Mouse (Mus musculus) lung, postnatal 36 days (tissue): ENCODE measurements around the gene Cct5.

Experiments used
- DNase-seq: peaks from one replicate; pipeline ENCODE4 v3.0.0; 2022; ENCODE audit warnings: mixed read lengths

Cct5 gene

DNA sequence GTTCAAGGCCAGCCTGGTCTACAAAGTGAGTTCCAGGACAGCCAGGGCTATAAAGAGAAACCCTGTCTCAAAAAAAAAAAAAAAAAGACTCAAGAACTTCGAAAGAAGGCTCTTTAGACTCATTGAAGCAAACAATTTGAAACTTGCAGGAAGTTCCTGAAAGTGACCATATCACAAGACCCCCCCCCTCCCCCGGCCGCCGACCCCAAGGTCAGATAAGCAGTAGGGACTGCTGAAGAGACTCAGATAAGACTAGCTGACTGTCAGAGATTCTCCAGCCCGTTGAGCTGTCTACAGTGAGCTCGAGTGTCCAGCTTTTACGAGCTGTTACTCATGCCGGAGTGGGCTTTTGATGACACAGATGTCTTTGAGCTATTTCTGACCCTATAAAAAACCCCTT is 38.8 kb downstream of the Cct5 start:
- DNase-seq = no peak

DNA sequence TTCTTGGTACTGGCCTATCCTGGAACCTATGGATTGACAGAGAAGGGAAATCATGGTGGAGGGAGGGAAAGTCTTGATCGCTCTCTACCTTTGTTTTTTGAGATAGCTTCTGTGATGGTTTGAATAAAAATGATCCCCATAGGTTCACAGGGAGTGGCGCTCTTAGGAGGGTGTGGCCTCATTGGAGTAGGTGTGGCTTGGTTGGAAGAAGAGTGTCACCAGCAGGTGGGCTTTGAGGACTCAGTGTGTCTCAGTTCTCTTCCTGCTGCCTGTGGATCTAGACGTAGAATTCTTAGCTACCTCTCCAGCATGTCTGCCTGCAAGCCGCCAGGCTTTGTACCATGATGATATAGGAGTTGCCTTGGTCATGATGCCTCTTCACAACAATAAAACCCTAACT is 39.6 kb downstream of the Cct5 start:
- no peak for DNase-seq

DNA sequence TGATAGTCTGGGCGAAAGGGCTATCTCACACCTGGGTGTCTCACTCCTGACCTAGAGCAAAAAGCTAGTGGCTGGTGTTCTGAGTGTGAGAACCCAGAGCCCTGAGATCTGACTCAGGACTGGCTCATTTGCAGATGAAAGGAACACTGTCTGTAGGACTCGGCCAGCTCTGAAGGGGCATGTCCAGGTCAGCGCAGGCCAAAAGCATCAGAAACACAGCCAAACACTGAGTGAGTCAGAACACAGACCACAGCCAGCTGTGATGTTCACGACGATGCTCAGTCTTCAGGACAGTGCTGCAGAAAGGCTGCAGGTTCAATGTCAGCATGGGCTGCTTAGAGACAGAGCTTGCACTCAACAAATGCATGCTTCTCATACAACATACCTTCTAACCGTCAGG is 40.2 kb downstream of the Cct5 start:
- no peak for DNase-seq

DNA sequence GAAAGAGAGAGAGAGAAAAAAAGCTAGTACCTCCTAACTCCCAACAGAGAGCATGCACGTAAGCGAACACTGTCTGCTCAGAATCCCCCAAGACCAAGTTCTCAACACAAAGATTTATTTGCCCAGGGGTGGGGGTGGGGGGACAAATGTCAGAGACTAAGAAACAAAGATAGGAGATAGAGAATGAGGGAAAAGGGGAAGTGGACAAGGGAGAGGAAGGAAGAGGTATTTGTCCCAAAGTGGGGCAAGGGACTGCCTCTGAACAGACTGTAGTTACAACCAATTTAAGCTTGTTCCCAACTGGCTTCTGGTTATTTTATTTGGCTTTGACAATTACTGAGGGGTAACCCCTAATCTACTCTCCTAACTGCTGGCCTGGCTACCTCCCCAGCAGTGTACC is 46.7 kb downstream of the Cct5 start:
- DNase-seq = no peak

DNA sequence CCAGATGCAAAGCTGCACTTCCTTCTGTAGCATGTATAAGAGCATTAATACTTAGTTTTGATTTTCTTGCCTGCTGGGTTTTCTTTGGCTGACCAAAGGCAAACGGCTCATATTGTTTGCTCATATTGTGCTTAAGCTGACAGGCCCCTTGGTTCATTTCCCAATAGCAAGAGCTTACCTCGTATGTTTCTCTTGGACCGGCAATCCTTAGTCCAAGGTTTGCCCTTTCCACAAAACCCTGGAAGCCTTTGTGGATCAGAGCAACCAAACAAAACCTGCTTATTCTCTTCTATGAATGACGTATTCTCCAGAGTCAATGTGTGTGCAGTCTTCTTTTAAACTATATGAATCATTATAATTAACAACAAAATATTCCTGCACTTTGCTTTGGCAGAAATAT is 51.2 kb downstream of the Cct5 start:
- DNase-seq = no peak

DNA sequence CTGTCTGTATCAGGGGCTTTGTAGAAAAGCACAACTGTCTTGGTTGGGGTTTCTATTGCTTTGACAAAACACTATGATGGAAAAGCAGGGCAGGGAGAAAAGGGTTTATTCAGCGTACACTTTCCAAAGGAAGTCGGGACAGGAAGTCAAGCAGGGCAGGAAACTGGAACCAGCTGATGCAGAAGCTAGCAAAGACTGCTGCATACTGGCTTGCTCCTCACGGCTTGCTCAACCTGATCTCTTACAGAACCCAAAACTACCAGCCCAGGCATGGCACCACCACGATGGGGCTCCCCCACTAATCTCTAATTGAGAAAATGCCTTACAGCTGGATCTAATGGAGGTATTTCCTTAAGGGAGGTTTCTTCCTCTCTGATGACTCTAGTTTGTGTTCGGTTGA is 54.2 kb downstream of the Cct5 start:
- DNase-seq = no peak

DNA sequence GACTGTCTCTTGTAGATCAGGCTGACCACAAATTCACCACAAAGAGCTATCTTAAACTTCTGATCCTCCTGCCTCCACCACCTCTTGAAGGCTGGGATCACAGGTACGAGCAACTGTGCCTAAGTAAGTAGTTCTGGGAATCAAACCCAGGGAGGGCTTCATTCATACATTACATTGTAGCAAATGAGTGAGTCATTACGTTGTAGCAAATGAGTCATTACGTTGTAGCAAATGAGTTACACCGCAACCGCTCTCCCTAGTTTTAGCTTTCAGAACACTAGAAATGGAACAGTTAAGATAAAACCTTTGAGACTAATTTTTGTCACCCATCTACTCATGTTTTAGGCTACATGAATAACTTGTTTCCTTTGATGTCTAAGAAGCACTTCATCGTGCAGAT is 55.3 kb downstream of the Cct5 start:
- no peak for DNase-seq

DNA sequence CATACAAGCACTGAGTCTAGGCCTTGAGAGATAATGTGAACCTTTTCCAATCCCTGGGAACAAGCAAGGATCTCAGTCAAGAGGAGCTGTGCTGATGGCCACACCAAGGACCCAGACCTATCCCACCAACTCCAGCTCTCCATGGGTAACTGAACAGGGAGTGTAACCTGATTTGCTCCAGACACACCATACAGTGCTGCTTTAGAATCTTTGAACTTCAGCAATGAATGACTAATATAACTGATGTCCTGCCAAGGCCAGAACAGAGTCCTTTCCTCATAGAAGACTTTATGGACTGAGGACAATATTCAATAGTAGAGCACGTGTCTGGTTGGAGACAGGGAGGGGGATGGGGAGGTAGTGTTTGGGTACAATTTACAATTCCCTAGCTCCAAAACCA is 56.5 kb downstream of the Cct5 start:
- no peak for DNase-seq

DNA sequence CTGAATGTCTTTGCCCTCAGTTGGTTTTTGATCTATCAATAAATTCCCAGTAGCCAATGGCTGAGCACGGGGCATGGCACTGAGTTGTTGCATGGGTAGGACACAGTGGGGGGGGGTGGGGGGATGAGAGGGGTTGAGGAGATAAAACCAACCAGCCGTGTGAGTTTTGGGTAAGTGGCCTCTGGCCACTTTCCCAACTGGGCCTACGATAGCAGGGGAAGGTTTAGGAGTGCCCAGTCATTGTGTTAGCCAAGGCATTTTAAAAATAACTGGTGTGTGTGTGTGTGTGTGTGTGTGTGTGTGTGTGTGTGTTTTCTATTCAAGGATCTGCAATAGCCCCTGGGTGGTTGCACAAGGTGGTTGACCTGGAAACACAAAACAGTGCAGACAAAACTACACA is 58.4 kb downstream of the Cct5 start:
- DNase-seq = peak; percentile 21

DNA sequence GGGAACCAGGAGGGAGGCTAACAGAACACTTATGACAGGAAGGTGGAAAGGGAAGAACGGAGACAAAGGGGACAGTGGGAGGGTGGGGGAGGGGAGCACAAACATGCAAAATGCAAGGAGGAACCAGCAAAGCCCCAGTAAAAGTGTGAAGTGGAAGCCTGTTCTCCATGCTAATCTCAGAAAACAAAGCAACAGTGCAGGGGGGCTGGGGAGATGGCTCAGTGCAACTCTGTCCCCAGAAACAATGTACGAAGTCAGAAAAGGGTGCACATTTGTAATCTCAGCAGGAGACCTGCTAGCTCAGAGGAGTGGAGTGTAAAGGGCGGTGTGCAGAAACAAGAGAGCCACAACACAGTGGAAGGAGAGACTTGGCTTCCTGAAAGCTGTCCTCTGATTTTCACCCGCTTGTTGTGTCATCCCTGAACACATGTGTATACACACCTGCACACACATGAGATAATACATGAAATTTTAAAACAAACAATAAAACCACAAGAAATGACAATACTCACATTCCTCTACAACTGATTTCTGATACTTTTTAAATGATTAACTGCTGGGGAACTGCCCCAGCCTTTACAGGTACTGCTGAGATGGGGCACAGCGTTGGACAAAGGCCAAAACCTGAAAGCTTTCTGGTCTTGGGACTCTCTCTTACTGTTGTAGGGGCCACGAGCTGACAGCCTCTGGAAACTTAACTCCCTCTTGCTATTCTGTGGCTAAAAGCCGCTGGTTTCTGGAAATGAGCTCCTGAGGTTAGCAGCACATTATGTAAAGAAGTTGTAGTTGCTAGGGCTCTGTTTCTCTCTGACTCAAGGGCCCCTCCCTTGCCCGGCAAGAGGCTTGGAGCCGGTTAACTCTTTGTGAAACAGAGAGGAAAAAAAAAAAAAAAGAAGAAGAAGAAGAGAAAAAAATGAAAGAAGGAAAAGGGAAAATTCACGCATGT is 59.3 kb downstream of the Cct5 start:
- DNase-seq = peak; percentile 43
